Mouse (Mus musculus): ENCODE results near the gene Slc12a5.

DNA sequence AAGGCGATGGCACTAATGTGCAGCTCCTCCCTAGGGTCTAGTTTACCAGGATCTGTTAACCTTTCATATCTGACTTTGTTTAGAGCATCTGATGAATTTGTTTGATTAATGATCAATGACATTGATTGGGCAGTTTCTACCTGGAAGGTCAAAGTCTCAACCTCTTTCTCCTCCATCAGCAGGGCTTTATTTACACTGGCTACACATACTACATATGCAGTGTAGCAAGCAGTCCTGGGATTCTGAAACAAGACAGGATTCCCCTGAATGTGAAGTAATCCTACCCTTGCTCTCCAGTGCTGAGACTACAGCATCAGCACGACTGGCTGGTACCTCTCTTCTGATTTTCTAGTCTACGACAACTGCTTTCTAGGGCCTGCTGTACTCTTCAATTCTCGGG is 46.2 kb downstream of the Slc12a5 start:
- TF ChIP-seq CTCF (IDR thresholded peaks at IDR 0.05; ENCODE audit: low read depth) (no peak), EP300 (optimal IDR thresholded peaks at IDR 0.05) (no peak)

All from stomach, postnatal 0 days (tissue).